Mouse (Mus musculus) midbrain, postnatal 0 days (tissue): ENCODE measurements at regions not wholly inside any gene's neighbourhood (a gene's known extent, or its start where the extent isn't known, plus 50 kb on each side); places are given as distances from the start of the nearest gene placed in this dataset.

Source experiments
- ATAC-seq: fragments of 200-750 bp; cut with Nextera tagmentation; 2 replicates; pipeline ENCODE4 v1.8.0; 2017; ENCODE audit warnings: moderate number of reproducible peaks, mild to moderate bottlenecking, moderate TSS enrichment, moderate library complexity; ENCODE audit not compliant: low FRiP score
- DNase-seq: peaks from one replicate; pipeline ENCODE4 v3.0.0-alpha.2; 2015; ENCODE audit warnings: low spot score
- H3K27ac ChIP-seq: fragments of 300-500 bp; sonication (generic); 2 replicates; pipeline ENCODE4 v1.5.1; 2014; ENCODE audit warnings: low read depth, mild to moderate bottlenecking, low read length, mixed read lengths
- H3K27me3 ChIP-seq: fragments of 300-500 bp; sonication (generic); 2 replicates; pipeline ENCODE4 v1.6.1; 2014; ENCODE audit warnings: low read length, control low read depth, mixed read lengths; ENCODE audit not compliant: insufficient read depth
- H3K36me3 ChIP-seq: fragments of 300-500 bp; sonication (generic); 2 replicates; pipeline ENCODE4 v1.6.1; 2014; ENCODE audit warnings: low read length, control low read depth, mixed read lengths; ENCODE audit not compliant: insufficient read depth
- H3K4me1 ChIP-seq: fragments of 300-500 bp; sonication (generic); 2 replicates; pipeline ENCODE4 v1.6.1; 2014; ENCODE audit warnings: mild to moderate bottlenecking, control low read depth, antibody characterized with exemption, low read length, mixed read lengths; ENCODE audit not compliant: insufficient read depth
- H3K4me2 ChIP-seq: fragments of 300-500 bp; sonication (generic); 2 replicates; pipeline ENCODE4 v1.6.1; 2014; ENCODE audit warnings: low read depth, mild to moderate bottlenecking, low read length, mixed read lengths; ENCODE audit not compliant: poor library complexity, severe bottlenecking
- H3K4me3 ChIP-seq: fragments of 300-500 bp; sonication (generic); 2 replicates; pipeline ENCODE4 v1.5.1; 2014; ENCODE audit warnings: low read depth, mild to moderate bottlenecking, low read length, moderate library complexity
- H3K9ac ChIP-seq: fragments of 300-500 bp; sonication (generic); replicated peaks from 2 replicates; pipeline ENCODE4 v1.6.1; 2014; ENCODE audit warnings: mild to moderate bottlenecking, low read length, moderate library complexity, mixed read lengths; ENCODE audit not compliant: poor library complexity, severe bottlenecking
- H3K9me3 ChIP-seq: fragments of 300-500 bp; sonication (generic); 2 replicates; pipeline ENCODE4 v1.6.1; 2016; ENCODE audit warnings: low read length, control low read depth
- CTCF ChIP-seq: IDR thresholded peaks from 2 replicates; pipeline ENCODE4 v1.5.1; 2016; ENCODE audit warnings: antibody characterized with exemption, mild to moderate bottlenecking
- WGBS: fragments of 180-500 bp; shearing (Covaris S2); extraction: QIAGEN DNeasy Blood & Tissue Kit; methylation state at CpG from one replicate; pipeline ENCODE4 v1.1.7; 2014; 5-methylcytosine and 5-hydroxymethylcytosine counted together

- Histone ChIP-seq H3K9me3 (no peaks in the 10 kb centered on the region), H3K36me3 (no peaks in the 10 kb centered on the region), H3K4me3 (no peak overlapping the region), H3K27me3 (no peaks in the 10 kb centered on the region), H3K27ac (no peak overlapping the region), H3K9ac (no peak overlapping the region), H3K4me1 (no peaks in the 10 kb centered on the region), H3K4me2 (no peak overlapping the region)
- ATAC-seq (no peak), DNase-seq (no peak)
- TF ChIP-seq CTCF = no peak
- 74% methylated on average over 5 of the region's 5 CpGs for WGBS
Observed at GRCm38 (mm10) chr7:70300516-70300915, 66.0 kb downstream of the Nr2f2 start.

GRCm38 (mm10) chr7:70291431-70291830 is 75.1 kb downstream of the Nr2f2 start:
- no peaks in the 10 kb centered on the region for H3K36me3 ChIP-seq
- H3K4me2 ChIP-seq = no peak overlapping the region
- no peak overlapping the region for H3K27ac ChIP-seq
- WGBS = 93% methylated on average over 6 of the region's 6 CpGs
- DNase-seq (no peak), ATAC-seq (no peak)
- no peaks in the 10 kb centered on the region for H3K4me1 ChIP-seq
- no peak overlapping the region for H3K9ac ChIP-seq
- no peaks in the 10 kb centered on the region for H3K9me3 ChIP-seq
- no peak for TF ChIP-seq CTCF
- H3K4me3 ChIP-seq = no peak overlapping the region
- peaks cover 46% of the 10 kb centered on the region for H3K27me3 ChIP-seq

GRCm38 (mm10) chr7:70290733-70291320 is 75.7 kb downstream of the Nr2f2 start:
- 63% methylated on average over 8 of the region's 8 CpGs for WGBS
- peak; percentile 21 for DNase-seq
- peaks cover 50% of the 10 kb centered on the region for H3K27me3 ChIP-seq

GRCm38 (mm10) chr7:70290277-70290676 is 76.3 kb downstream of the Nr2f2 start:
- H3K27ac ChIP-seq = no peak overlapping the region
- H3K4me1 ChIP-seq = no peaks in the 10 kb centered on the region
- 29% methylated on average over 6 of the region's 6 CpGs for WGBS
- DNase-seq = peak; percentile 33
- no peaks in the 10 kb centered on the region for H3K9me3 ChIP-seq
- H3K4me2 ChIP-seq = no peak overlapping the region
- H3K4me3 ChIP-seq = no peak overlapping the region
- no peak for ATAC-seq
- peaks cover 56% of the 10 kb centered on the region for H3K27me3 ChIP-seq
- H3K36me3 ChIP-seq = no peaks in the 10 kb centered on the region
- H3K9ac ChIP-seq = no peak overlapping the region
- no peak for TF ChIP-seq CTCF

More at GRCm38 (mm10) chr7:70290733-70291320, 75.7 kb downstream of the Nr2f2 start:
- no peaks in the 10 kb centered on the region for H3K4me1 ChIP-seq
- H3K36me3 ChIP-seq = no peaks in the 10 kb centered on the region
- no peaks in the 10 kb centered on the region for H3K9me3 ChIP-seq
- H3K4me3 ChIP-seq = no peak overlapping the region
- H3K27ac ChIP-seq = no peak overlapping the region
- no peak overlapping the region for H3K4me2 ChIP-seq
- no peak overlapping the region for H3K9ac ChIP-seq
- no peak for TF ChIP-seq CTCF
- no peak for ATAC-seq

GRCm38 (mm10) chr7:70288621-70289020 is 77.9 kb downstream of the Nr2f2 start:
- Histone ChIP-seq H3K4me2 (no peak overlapping the region), H3K36me3 (no peaks in the 10 kb centered on the region), H3K27me3 (peaks cover 66% of the 10 kb centered on the region), H3K9ac (no peak overlapping the region), H3K4me1 (no peaks in the 10 kb centered on the region), H3K4me3 (no peak overlapping the region), H3K27ac (no peak overlapping the region), H3K9me3 (no peaks in the 10 kb centered on the region)
- ATAC-seq = no peak
- 20% methylated on average over 5 of the region's 5 CpGs for WGBS
- TF ChIP-seq CTCF = no peak
- DNase-seq = no peak

GRCm38 (mm10) chr7:70287891-70288421 is 78.6 kb downstream of the Nr2f2 start:
- TF ChIP-seq CTCF = no peak
- Histone ChIP-seq H3K9me3 (no peaks in the 10 kb centered on the region), H3K27ac (no peak overlapping the region), H3K4me1 (no peaks in the 10 kb centered on the region), H3K36me3 (no peaks in the 10 kb centered on the region), H3K4me2 (peak overlapping the region; percentile 33), H3K27me3 (peaks cover 73% of the 10 kb centered on the region), H3K9ac (no peak overlapping the region), H3K4me3 (peak overlapping the region; percentile 20; the same call in 1 of the 2 replicates)
- DNase-seq = no peak
- no peak for ATAC-seq
- 1% methylated on average over 29 of the region's 29 CpGs for WGBS
